Mouse (Mus musculus) adrenal gland, adult (tissue): Measurements from ENCODE around the gene Sytl2.

Experiments used
- DNase-seq, 2 experiments: peaks; one replicate each; pipeline ENCODE4 v3.0.0; 2022 to 2023; ENCODE audit warnings: low spot score in 1 of 2; ENCODE audit not compliant: inconsistent age in 2 of 2

The Sytl2 gene

DNA sequence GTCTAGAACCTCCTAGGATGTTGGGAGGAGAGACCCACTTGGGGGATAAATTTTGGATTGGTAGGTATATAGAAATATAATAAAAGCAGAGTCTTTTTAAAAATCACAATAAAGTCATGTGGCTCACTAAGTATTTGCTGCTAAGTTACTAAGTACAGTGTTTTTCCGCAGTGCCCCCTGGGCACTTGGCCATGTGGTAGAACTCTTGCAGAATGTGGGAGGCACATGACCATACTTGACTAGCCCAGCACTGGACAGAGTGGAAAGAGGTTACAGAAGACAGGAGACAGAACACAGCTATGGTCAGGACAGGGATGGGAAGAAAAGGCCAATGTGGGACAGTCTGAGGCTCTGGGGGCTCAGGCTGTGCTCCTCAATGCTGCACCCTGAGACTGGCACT is 4.9 kb downstream of the Sytl2 start:
- DNase-seq, result no peak

DNA sequence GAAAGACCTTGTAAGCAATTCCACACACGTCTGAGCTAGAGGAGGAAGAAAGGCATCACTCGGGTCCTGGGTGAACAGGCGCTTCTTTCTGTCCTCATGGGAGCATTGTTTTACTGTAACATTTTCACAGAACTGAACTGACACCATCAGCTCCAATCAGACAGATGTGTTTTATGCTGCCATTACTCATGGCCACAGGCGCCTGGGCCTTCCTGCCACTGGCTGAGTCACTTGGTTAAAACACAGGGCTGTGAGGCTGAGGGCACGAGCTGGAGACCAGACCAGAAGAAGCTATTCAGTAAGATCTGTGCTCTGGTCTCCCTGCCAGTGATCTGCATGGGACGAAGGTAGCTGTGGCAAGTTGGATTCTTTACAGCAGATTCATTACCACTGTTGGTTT is 6.0 kb downstream of the Sytl2 start:
- DNase-seq, result no peak

DNA sequence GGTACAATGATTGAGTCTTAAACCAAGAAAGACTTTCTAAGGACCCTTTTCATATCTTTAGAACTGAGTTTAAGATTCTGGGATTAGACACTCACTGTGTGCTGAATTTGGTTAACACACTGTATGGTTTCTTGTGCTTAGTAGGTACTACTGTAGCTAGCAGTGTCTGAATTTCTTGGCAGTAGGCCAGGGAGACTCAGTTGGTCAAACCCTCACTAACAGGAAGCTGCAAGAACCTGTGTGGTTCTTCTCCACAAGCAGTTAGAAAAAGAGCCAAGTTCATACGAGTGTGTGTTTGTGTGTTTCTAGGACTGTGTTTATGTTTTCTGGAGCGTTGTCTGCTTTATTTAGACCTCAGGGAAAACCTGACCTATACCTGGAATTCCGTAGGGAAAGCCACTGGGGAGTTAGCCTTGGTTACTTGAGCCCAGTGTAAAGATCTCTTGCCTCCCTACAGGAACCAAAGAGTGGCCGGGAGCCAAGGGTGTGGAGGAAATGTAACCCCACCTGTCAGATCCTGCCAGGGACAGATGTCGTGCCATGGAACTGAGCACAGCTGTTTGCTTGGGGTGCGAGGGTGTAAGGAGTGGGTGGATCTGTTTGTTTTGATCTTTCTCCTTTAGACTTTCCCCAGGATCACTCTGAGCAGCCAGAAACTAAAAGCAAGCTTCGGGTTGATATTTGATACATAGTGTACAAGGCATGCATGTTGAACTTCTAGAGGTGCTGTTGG is 10.3 kb downstream of the Sytl2 start:
- no peak for DNase-seq

DNA sequence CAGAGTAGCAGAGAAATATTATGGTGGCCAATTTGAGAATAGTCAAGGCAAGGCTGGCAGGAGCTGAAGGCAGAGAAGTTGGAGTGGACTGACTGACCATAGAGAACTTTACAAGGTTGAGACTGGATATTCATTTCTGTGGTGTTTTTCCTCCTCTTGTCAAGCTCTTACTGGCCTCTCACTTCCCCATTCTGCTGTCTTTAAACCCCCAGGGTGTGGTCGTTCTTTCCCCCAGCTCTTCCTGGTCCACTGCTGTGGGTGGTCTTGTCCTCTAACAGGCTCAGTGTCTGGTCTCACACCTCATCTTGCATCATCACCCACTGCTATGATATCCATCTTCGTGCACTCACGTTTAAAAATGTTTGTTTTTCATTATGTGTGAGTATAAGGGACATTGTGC is 11.4 kb downstream of the Sytl2 start:
- DNase-seq, result no peak

DNA sequence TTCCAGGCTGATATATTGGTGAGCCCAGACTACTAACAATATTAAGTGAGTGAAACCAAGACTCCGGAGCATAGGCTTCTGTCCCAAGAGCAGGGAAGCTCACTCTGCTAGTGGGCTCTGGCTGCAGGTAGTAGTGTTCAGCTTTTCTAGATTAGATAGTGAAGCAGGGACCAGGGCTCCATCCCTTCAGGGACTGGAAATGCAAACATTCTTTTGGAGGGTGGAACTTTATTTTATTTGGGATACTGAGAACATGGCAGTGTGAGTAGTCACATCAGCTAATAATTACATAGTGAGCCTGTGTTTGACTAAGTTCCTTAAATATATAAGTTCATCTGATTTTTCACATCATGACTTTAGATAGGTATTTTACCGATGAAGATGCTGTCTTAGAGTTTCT is 14.8 kb downstream of the Sytl2 start:
- no peak for DNase-seq

DNA sequence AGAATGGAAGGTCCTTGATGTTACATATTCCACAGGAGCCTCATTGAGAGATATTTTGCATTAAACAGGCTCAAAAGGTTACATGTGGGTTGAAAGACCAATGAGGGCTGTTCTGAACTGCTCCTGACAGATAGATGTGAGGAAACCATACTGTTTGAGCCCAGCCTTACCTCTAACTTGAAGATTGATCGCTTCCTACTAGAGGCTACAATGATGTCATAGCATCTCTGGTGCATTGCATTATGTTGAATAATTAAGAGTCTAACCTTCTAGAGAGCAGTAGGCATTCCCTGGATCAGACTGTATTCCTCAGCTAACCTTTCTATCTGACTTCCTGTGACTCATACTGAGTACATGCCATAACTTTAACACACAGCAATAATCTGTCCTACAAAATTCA is 17.4 kb downstream of the Sytl2 start:
- DNase-seq, result no peak

DNA sequence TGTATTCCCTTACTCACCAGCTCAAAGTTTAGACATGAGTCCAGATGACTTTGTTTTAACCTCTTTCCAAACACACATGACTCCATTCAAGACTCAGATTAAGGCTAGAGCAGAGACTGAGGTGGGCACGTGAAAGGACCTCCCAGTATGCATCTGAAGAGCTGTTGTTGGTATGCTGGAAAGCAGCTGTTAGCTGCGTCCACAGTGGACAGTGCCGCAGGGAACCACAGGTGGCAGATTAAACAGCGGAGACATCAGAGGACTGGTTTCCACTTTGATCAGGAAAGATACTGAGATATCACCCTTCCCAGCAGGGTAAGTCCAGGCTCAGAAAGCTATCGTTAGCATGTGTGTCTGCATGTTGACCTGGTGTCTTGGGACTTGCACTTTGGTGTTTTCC is 18.1 kb downstream of the Sytl2 start:
- no peak for DNase-seq

DNA sequence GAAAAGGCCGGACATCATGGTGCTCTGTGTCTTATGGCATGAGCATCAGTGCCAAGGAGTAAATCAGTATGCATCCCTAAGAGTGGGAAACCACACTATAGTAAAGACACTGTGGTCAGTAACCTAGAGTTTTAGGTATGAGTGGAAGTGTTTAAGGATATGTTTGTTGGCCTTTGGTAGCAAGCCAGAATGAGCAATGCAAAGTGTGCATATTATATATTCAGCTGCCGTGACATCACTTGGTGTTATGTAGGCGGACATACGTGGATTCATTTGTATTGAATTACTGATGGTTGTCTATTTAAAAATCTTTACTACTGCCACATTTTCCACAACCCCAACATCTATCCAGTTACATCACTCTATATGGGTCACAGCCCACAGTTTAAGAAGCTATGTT is 23.1 kb downstream of the Sytl2 start:
- DNase-seq, result no peak

DNA sequence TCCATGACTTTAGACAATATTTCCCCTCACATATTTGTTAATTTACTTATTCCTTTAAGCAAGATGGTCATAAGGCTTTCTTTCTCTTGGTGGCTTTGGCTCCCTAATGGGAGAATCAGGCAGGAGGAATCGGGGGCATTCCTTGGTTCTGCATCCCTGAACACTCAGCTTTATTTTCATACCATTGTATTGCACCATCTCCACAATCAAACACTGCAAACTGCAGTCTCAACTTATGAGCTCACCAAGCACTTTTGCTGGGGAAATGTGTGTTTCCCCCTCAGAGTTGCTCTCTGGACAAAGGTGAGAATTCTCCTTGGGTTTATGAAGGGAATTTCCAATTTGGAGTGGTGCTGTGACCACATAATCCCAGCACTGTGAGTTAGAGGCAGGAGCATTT is 28.1 kb downstream of the Sytl2 start:
- no peak for DNase-seq

DNA sequence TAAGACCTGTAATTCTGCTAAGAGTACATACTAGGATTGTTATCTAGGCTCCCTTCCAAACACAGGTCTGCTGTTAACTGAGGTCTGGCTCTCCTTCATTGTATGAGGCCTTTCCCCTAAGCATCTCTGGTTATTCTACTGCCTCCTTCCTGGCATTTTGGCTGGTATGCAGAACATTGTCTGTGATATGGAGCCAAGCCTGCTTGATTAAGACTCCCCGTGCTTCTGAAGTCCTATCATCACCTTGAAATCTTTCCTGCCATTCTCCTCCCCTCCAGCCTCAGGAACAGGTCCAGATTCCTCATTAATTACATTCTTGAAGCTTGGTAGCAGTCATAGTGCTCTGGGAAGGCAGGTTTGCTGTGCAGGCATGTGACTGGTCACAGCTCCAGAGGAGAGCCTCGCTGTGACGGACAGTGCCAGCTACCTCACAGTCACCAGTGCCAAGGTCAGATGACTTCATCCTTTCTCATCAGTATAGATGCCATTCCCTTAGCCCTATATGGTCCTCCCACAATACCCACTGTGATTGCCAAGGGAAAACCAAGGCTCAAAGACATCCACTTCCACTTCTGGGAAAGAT is 30.5 kb downstream of the Sytl2 start:
- peak; percentile 39 to 70 for DNase-seq

DNA sequence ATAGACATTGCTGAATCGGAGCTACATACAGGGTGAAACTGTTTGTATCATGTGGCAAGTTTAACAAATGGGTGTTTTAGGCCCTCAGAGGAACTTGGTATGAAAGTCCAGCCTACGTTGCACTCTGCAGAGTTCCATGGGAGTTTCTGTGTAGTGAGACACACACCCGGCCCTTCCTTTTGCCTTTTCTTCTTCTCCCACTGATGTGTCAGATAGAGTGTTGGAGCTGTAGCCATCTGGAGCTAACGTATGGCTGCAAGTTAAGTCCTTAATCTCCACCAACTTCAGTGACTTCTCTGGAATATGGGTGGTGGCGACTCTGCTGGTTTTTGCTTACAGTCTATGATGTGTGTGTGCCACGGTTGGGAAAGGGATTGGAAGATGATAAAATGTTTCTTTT is 32.3 kb downstream of the Sytl2 start:
- DNase-seq, result no peak

DNA sequence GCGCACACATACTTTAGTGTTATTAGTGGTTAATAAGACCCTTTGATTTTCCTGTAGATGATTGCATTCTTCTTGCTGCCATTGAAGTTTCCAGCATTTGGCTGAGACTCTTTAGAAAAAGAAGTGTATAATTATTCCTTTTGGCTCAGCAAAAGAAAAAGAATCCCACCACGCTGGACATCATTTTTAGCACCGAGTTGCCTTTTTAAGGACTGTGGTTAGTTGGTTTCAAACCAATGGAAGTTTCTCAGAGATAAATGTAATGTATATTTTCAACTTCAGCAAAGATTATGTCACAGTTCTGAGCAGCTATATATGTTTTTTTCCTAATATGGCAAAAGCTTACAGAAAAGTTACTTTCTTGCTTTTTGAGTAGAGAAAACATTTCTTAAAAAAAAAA is 32.8 kb downstream of the Sytl2 start:
- no peak for DNase-seq

DNA sequence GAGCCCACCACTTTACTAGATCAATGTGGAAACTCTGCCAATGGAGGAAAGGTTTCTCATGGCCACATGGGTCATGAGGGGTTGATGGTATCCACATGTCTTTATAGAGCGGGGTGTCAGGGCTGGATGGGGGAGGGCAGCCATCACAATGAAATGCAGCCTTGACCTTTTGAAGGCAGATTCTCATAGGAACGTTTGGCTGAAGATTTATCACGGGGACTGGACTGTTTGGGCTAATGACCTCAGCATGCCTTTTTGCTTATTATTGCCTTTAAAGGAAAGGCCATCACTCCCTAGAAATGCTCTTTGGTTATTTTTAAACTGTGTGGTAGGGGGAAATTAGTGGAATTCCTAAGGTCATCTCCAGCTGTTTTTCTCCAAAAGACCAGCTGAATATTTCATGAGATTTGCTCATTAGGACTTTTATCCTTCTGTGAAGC is 33.7 kb downstream of the Sytl2 start:
- peak; percentile 50 to 71 for DNase-seq

DNA sequence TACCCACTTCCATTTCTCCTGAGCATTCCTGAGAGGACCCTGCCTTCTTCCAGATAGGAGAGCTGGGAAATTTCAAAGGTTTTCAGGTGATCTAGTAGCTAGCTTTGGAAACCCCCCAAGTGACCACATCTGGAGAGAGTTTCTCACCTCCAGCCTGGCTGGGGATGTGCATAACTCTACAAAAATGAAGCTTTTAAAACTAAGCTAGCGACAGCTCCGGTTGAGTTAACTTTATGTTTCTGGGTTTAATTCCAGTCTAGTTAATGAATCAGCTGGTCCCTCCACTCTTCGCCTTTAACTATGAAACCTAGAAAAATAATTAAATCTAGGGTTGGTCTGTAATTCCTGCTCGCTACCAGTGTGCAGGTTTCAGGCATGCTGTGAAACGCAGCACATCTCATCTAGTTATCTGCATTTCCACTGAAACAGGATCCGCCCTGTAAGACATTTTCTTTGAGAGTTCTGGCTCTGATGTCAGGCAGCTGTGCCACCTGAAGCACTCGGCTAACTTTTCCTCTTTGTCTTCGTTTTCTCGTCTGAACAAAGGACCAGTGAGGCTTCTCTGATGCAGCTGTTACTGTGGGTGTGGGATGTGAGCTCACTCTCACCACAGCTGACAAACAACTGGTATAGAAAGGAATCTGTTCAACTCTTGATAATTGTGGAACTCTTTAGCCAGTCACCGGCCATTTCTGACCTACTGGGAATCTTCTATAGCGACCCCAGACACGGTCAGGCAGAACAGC is 39.3 kb downstream of the Sytl2 start:
- DNase-seq, result no peak

DNA sequence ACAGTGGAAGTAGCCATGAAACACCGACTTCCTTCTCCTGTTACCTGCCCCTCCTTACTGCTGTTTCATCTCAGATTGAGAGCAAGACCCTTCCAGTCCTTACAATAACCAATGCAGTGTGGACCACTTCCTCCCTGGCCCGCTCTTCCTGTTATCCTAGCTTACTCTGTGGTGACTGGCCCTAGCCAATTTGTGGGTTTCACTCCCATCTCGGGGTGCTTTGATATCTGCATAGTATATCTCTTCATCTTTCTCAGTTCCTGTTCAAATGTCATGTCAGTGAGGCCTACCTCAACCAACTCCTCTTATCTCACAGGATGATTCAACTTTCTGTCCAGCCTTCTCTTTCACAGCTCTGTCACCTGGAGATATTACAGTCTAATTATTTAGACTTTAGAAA is 42.9 kb downstream of the Sytl2 start:
- DNase-seq, result no peak

DNA sequence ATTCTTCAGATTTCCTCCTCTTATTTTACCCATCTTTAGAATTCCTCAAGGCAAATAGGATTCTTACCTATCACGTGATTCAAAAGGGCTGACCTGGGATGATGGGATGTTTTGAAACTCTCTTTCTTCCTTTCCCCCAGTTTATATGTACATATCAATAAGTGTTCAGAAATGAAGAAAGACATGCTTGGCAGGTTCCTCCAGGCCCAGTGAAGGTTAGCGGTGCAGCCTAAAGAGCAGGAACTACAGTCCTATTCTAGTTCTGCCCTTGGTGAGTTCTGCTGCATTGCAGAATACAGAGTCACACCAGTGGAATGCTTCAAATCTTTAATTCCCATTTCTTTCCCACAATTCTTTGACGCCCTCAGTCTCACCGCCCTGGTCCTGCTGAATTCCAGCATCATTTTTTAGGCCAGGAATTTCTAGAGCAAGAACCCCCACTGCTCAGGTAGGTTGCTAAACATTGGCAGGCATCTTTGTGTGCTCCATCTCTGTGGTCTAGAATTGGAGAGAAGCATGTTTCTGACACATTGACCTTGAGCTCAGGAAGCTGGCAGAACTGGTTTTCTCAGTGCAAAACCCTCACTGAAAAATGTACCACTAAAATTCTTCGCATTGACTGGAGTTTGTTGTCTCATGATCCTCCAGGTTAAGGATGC is 45.9 kb downstream of the Sytl2 start:
- DNase-seq, result no peak

DNA sequence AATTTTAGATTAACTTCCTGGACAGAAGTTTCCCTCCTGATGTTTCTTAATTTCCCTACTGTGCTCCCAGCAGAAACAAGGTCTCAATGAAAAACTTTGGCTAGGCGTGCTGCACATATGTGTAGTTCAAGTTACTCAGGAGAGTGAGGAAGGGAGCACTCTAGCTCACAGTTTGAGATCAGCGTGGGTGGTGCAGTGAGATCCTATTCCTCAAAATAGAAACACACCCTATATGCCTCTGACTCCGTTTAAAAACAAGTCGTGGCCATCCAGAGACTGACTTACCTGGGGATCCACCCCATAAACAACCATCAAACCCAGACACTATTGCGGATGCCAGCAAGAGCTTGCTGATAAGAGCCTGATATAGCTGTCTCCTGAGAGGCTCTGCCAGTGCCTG is 47.0 kb downstream of the Sytl2 start:
- DNase-seq, result no peak

DNA sequence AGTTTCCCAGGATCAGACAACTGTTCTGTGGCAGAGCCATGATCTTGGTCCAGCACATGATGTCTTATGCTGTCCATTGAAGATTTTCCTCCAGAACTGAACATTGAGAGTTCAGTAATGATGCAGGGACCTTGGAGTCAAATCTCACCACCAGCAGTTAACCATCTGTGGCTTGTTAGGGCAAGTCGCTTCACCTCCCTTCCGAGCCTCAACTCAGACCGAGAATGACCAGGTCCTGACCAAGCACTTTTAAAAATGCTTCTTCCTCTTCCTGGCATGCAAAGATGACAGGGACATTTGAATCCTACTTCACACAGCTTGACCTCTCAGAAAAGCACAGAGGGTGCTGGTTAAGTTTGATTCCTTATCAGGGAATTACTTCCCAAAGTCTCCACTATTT is 50.1 kb downstream of the Sytl2 start:
- no peak for DNase-seq

DNA sequence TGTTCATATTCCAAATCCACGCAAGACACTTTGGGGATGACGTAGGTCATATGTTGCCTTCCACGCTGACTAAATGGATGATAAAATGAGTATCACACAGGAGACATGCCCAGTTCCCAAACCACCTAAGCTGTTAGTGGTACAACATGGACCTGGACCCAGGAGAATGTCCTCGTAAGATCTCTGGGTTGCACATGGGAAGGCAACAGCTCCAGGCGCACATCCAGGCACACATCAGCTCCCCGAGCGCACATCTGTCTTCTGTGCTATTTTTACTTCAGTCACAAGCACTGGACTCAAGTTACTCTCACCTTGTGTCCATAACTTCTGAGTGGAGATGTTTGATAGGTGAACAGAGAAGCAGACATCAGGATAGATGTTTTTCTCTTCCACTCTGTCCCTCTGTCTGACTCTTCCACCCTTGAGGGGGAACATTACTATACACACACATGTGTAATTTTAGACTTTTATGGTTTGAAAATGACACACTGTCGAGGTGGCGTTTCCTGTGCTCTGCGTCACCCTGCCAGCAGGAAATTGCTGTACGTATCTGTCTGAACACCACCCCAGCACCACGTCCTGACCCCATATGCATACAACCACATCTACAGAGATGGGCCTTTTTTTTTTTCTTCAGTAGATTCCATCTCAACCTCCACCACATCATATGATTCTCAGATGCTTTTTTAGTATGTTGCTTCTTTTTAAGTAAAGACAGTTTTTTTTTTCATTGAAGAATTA is 51.6 kb downstream of the Sytl2 start:
- DNase-seq, result no peak

DNA sequence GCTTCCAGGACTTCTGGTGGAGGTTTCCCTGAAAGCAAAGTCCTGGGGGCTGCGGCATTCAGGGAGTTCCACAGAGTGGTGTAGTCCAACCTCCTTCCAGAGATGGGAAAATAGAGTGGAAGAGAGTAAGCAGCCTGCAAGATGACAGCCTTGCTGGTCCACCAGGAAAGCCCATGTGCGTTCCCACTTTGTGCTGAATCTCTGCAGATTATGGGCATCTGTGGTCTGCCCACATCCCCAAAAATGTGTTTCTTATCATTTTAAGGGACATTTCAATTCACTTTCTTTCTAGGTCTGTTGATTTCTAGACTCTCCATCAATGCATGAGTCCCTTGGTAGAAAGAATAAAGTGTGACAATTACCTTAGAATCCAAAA is 52.2 kb downstream of the Sytl2 start:
- no peak for DNase-seq

DNA sequence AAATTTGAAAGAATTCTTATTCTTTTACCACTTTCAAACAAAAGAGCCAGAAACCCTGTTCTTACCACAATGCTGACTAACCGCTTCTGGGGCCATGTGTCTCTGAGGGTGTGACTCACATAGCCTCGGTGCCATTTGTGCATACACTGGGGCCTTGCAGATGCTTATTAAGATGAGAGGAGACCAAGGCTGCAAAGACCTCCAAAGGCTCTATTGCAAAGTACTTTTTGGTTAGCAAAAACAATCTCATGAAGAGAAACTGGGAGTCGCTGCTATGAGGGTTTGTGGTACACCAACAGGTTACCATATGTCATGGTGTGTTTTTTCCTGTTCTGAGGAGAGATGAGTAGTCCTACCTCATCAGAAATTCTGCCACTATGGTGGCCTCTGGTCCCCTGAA is 53.4 kb downstream of the Sytl2 start:
- DNase-seq, result peak; percentile 21 to 72
